Mouse (Mus musculus): ENCODE data around the gene Cox7a2l. TPM values are rescaled to one million over a fixed set of nuclear protein-coding genes. Genes with fewer than 3 reads are reported as not detected.

Gene Cox7a2l
- polyA plus RNA-seq, 1 experiment = 298 TPM

GRCm38 (mm10) chr17:83483784-83484183, 33.3 kb downstream of the Cox7a2l start:
- no peaks in the 10 kb centered on the region for H3K27me3 ChIP-seq (ENCODE audit: control insufficient read depth, insufficient read depth, insufficient read length)
- H3K36me3 ChIP-seq (ENCODE audit: control insufficient read depth, insufficient read depth) = peaks cover under 1% of the 10 kb centered on the region
- H3ac ChIP-seq (ENCODE audit: control insufficient read depth, insufficient read length) = no peak overlapping the region
- TF ChIP-seq E2F4 (IDR thresholded peaks at IDR 0.05; ENCODE audit: insufficient read depth) = no peak
- TF ChIP-seq CEBPB (IDR thresholded peaks at IDR 0.05; ENCODE audit: insufficient read depth, poor library complexity, severe bottlenecking) = no peak
- TF ChIP-seq TCF3 (IDR thresholded peaks at IDR 0.05; ENCODE audit: insufficient read length, low read depth) = no peak
- no peak for TF ChIP-seq MYOG (IDR thresholded peaks at IDR 0.05; ENCODE audit: control insufficient read depth in 1 of 3, insufficient read depth in 1 of 3, insufficient read length in 2 of 3, low read depth in 2 of 3)
- no peak for TF ChIP-seq MYOD1 (IDR thresholded peaks at IDR 0.05; ENCODE audit: control insufficient read depth in 1 of 3, insufficient read length in 2 of 3, low read depth in 2 of 3)
- TF ChIP-seq REST (IDR thresholded peaks at IDR 0.05; ENCODE audit: insufficient read depth, insufficient read length) = no peak
- TF ChIP-seq SRF (IDR thresholded peaks at IDR 0.05; ENCODE audit: control insufficient read depth, insufficient read length, low read depth) = no peak
- no peak for TF ChIP-seq TCF12 (IDR thresholded peaks at IDR 0.05; ENCODE audit: insufficient read depth, poor library complexity, severe bottlenecking)
- no peak for TF ChIP-seq POLR2AphosphoS2 (IDR thresholded peaks at IDR 0.05; ENCODE audit: insufficient read length, low read depth)
- TF ChIP-seq USF1 (IDR thresholded peaks at IDR 0.05; ENCODE audit: low read depth) = no peak
- no peak for TF ChIP-seq MAX (IDR thresholded peaks at IDR 0.05; ENCODE audit: low read depth)
- no peak for TF ChIP-seq POLR2A (IDR thresholded peaks at IDR 0.05; ENCODE audit: insufficient read length, low read depth)
- H3K79me2 ChIP-seq (ENCODE audit: control insufficient read depth, insufficient read depth) = no peaks in the 10 kb centered on the region
- no peak overlapping the region for H3K4me3 ChIP-seq
- H3K4me2 ChIP-seq (ENCODE audit: low read depth) = no peak overlapping the region

- Histone ChIP-seq H3K79me2 (ENCODE audit: control insufficient read depth, insufficient read depth) (no peaks in the 10 kb centered on the region), H3K4me2 (ENCODE audit: low read depth) (no peak overlapping the region), H3K27me3 (ENCODE audit: control insufficient read depth, insufficient read depth, insufficient read length) (no peaks in the 10 kb centered on the region), H3ac (ENCODE audit: control insufficient read depth, insufficient read length) (no peak overlapping the region), H3K4me3 (no peak overlapping the region), H3K36me3 (ENCODE audit: control insufficient read depth, insufficient read depth) (peaks cover 4% of the 10 kb centered on the region)
- no peak for TF ChIP-seq SRF (IDR thresholded peaks at IDR 0.05; ENCODE audit: control insufficient read depth, insufficient read length, low read depth)
- no peak for TF ChIP-seq MYOD1 (IDR thresholded peaks at IDR 0.05; ENCODE audit: control insufficient read depth in 1 of 3, insufficient read length in 2 of 3, low read depth in 2 of 3)
- no peak for TF ChIP-seq POLR2AphosphoS2 (IDR thresholded peaks at IDR 0.05; ENCODE audit: insufficient read length, low read depth)
- TF ChIP-seq TCF3 (IDR thresholded peaks at IDR 0.05; ENCODE audit: insufficient read length, low read depth) = no peak
- TF ChIP-seq REST (IDR thresholded peaks at IDR 0.05; ENCODE audit: insufficient read depth, insufficient read length) = no peak
- no peak for TF ChIP-seq E2F4 (IDR thresholded peaks at IDR 0.05; ENCODE audit: insufficient read depth)
- no peak for TF ChIP-seq USF1 (IDR thresholded peaks at IDR 0.05; ENCODE audit: low read depth)
- TF ChIP-seq CEBPB (IDR thresholded peaks at IDR 0.05; ENCODE audit: insufficient read depth, poor library complexity, severe bottlenecking) = no peak
- no peak for TF ChIP-seq POLR2A (IDR thresholded peaks at IDR 0.05; ENCODE audit: insufficient read length, low read depth)
- no peak for TF ChIP-seq TCF12 (IDR thresholded peaks at IDR 0.05; ENCODE audit: insufficient read depth, poor library complexity, severe bottlenecking)
- TF ChIP-seq MAX (IDR thresholded peaks at IDR 0.05; ENCODE audit: low read depth) = no peak
- no peak for TF ChIP-seq MYOG (IDR thresholded peaks at IDR 0.05; ENCODE audit: control insufficient read depth in 1 of 3, insufficient read depth in 1 of 3, insufficient read length in 2 of 3, low read depth in 2 of 3)
Observed at GRCm38 (mm10) chr17:83482817-83483536, 34.2 kb downstream of the Cox7a2l start.

GRCm38 (mm10) chr17:83481551-83481950, 35.6 kb downstream of the Cox7a2l start:
- TF ChIP-seq USF1 (IDR thresholded peaks at IDR 0.05; ENCODE audit: low read depth) (no peak), E2F4 (IDR thresholded peaks at IDR 0.05; ENCODE audit: insufficient read depth) (no peak), TCF3 (IDR thresholded peaks at IDR 0.05; ENCODE audit: insufficient read length, low read depth) (no peak), MYOG (IDR thresholded peaks at IDR 0.05; ENCODE audit: control insufficient read depth in 1 of 3, insufficient read depth in 1 of 3, insufficient read length in 2 of 3, low read depth in 2 of 3) (no peak), CEBPB (IDR thresholded peaks at IDR 0.05; ENCODE audit: insufficient read depth, poor library complexity, severe bottlenecking) (no peak), MYOD1 (IDR thresholded peaks at IDR 0.05; ENCODE audit: control insufficient read depth in 1 of 3, insufficient read length in 2 of 3, low read depth in 2 of 3) (no peak), REST (IDR thresholded peaks at IDR 0.05; ENCODE audit: insufficient read depth, insufficient read length) (no peak), MAX (IDR thresholded peaks at IDR 0.05; ENCODE audit: low read depth) (no peak)
- Histone ChIP-seq H3K4me2 (ENCODE audit: low read depth) (no peak overlapping the region), H3ac (ENCODE audit: control insufficient read depth, insufficient read length) (no peak overlapping the region), H3K4me3 (no peak overlapping the region), H3K27me3 (ENCODE audit: control insufficient read depth, insufficient read depth, insufficient read length) (no peaks in the 10 kb centered on the region), H3K79me2 (ENCODE audit: control insufficient read depth, insufficient read depth) (no peaks in the 10 kb centered on the region), H3K36me3 (ENCODE audit: control insufficient read depth, insufficient read depth) (peaks cover 4% of the 10 kb centered on the region)

GRCm38 (mm10) chr17:83477089-83477488, 40.0 kb downstream of the Cox7a2l start:
- Histone ChIP-seq H3ac (ENCODE audit: control insufficient read depth, insufficient read length) (no peak overlapping the region), H3K27me3 (ENCODE audit: control insufficient read depth, insufficient read depth, insufficient read length) (no peaks in the 10 kb centered on the region), H3K4me3 (no peak overlapping the region), H3K4me2 (ENCODE audit: low read depth) (no peak overlapping the region), H3K36me3 (ENCODE audit: control insufficient read depth, insufficient read depth) (peaks cover 19% of the 10 kb centered on the region), H3K79me2 (ENCODE audit: control insufficient read depth, insufficient read depth) (no peaks in the 10 kb centered on the region)
- no peak for TF ChIP-seq MAX (IDR thresholded peaks at IDR 0.05; ENCODE audit: low read depth)
- no peak for TF ChIP-seq CEBPB (IDR thresholded peaks at IDR 0.05; ENCODE audit: insufficient read depth, poor library complexity, severe bottlenecking)

- no peak overlapping the region for H3ac ChIP-seq (ENCODE audit: control insufficient read depth, insufficient read length)
- no peak overlapping the region for H3K4me2 ChIP-seq (ENCODE audit: low read depth)
- no peak overlapping the region for H3K4me3 ChIP-seq
- no peaks in the 10 kb centered on the region for H3K27me3 ChIP-seq (ENCODE audit: control insufficient read depth, insufficient read depth, insufficient read length)
- TF ChIP-seq TCF12 (IDR thresholded peaks at IDR 0.05; ENCODE audit: insufficient read depth, poor library complexity, severe bottlenecking) = no peak
- TF ChIP-seq POLR2AphosphoS2 (IDR thresholded peaks at IDR 0.05; ENCODE audit: insufficient read length, low read depth) = no peak
- no peak for TF ChIP-seq SRF (IDR thresholded peaks at IDR 0.05; ENCODE audit: control insufficient read depth, insufficient read length, low read depth)
- TF ChIP-seq MAX (IDR thresholded peaks at IDR 0.05; ENCODE audit: low read depth) = no peak
- TF ChIP-seq USF1 (IDR thresholded peaks at IDR 0.05; ENCODE audit: low read depth) = no peak
- no peak for TF ChIP-seq REST (IDR thresholded peaks at IDR 0.05; ENCODE audit: insufficient read depth, insufficient read length)
- TF ChIP-seq POLR2A (IDR thresholded peaks at IDR 0.05; ENCODE audit: insufficient read length, low read depth) = no peak
- no peak for TF ChIP-seq CEBPB (IDR thresholded peaks at IDR 0.05; ENCODE audit: insufficient read depth, poor library complexity, severe bottlenecking)
- TF ChIP-seq E2F4 (IDR thresholded peaks at IDR 0.05; ENCODE audit: insufficient read depth) = no peak
- H3K79me2 ChIP-seq (ENCODE audit: control insufficient read depth, insufficient read depth) = no peaks in the 10 kb centered on the region
- H3K36me3 ChIP-seq (ENCODE audit: control insufficient read depth, insufficient read depth) = peaks cover 15% of the 10 kb centered on the region
Observed at GRCm38 (mm10) chr17:83469586-83469985, 47.5 kb downstream of the Cox7a2l start.
